Mouse (Mus musculus) MEL-GATA-1-ER (cell line): ENCODE data around the gene Atp4b.

Experiments
- DNase-seq: peaks from one replicate; pipeline ENCODE4 v3.0.0-alpha.2; 2012; ENCODE audit warnings: low read depth; ENCODE audit errors: extremely low read depth

Gene Atp4b

GRCm38 (mm10) chr8:13396725-13397124 lies at the start of gene Atp4b:
Gene Atp4b (minus strand): TSS chr8:13396825.
- DNase-seq = no peak

- no peak for DNase-seq
Measured at GRCm38 (mm10) chr8:13442152-13442551, 45.5 kb upstream of the Atp4b start.

GRCm38 (mm10) chr8:13437531-13437930 lies 40.9 kb upstream of the Atp4b start:
- no peak for DNase-seq

- no peak for DNase-seq
Measured at GRCm38 (mm10) chr8:13436052-13436451, 39.4 kb upstream of the Atp4b start.

GRCm38 (mm10) chr8:13434889-13435288 lies 38.3 kb upstream of the Atp4b start, which contains the start of gene Tmem255b:
Gene Tmem255b (plus strand): TSS chr8:13435189.
- DNase-seq = no peak

GRCm38 (mm10) chr8:13433130-13433529 lies 36.5 kb upstream of the Atp4b start:
- no peak for DNase-seq

- no peak for DNase-seq
Measured at GRCm38 (mm10) chr8:13430866-13431265, 34.2 kb upstream of the Atp4b start.

GRCm38 (mm10) chr8:13430412-13430811 lies 33.8 kb upstream of the Atp4b start:
- DNase-seq = no peak

- no peak for DNase-seq
Measured at GRCm38 (mm10) chr8:13428156-13428555, 31.5 kb upstream of the Atp4b start.

GRCm38 (mm10) chr8:13427351-13427750 lies 30.7 kb upstream of the Atp4b start:
- no peak for DNase-seq

- DNase-seq = no peak
Measured at GRCm38 (mm10) chr8:13420970-13421369, 24.3 kb upstream of the Atp4b start.

GRCm38 (mm10) chr8:13419111-13419639 lies 22.6 kb upstream of the Atp4b start:
- DNase-seq = no peak

GRCm38 (mm10) chr8:13415879-13416278 lies 19.3 kb upstream of the Atp4b start:
- no peak for DNase-seq

- no peak for DNase-seq
Measured at GRCm38 (mm10) chr8:13413823-13414390, 17.3 kb upstream of the Atp4b start.

- peak; percentile 22 for DNase-seq
Measured at GRCm38 (mm10) chr8:13412891-13413558, 16.4 kb upstream of the Atp4b start.

GRCm38 (mm10) chr8:13411597-13411996 lies 15.0 kb upstream of the Atp4b start:
- peak; percentile 40 for DNase-seq

GRCm38 (mm10) chr8:13406011-13406410 lies 9.4 kb upstream of the Atp4b start:
- no peak for DNase-seq

GRCm38 (mm10) chr8:13404666-13405131 lies 8.1 kb upstream of the Atp4b start, which contains the start of gene Grk1:
Gene Grk1 (plus strand): TSS chr8:13405081.
- DNase-seq = no peak

GRCm38 (mm10) chr8:13403517-13403916 lies 6.9 kb upstream of the Atp4b start:
- DNase-seq = no peak

- DNase-seq = no peak
Measured at GRCm38 (mm10) chr8:13393869-13394268, 2.8 kb downstream of the Atp4b start.

- DNase-seq = no peak
Measured at GRCm38 (mm10) chr8:13388744-13389143, 7.9 kb downstream of the Atp4b start.

GRCm38 (mm10) chr8:13387728-13388127 lies 8.9 kb downstream of the Atp4b start:
- DNase-seq = peak; percentile 17

GRCm38 (mm10) chr8:13386366-13386765 lies 10.3 kb downstream of the Atp4b start:
- no peak for DNase-seq
